Mouse (Mus musculus) liver, embryonic 15.5 days (tissue): ENCODE results near the gene Rnf43. TPM values are rescaled to one million over a fixed set of nuclear protein-coding genes. Genes with fewer than 3 reads are reported as not detected.

Source experiments
- ATAC-seq: fragments of 200-750 bp; cut with Nextera tagmentation; 2 replicates; pipeline ENCODE4 v1.8.0; 2017; ENCODE audit warnings: moderate number of reproducible peaks, mild to moderate bottlenecking, moderate library complexity; ENCODE audit not compliant: insufficient read depth
- H3K27ac ChIP-seq: fragments of 300-500 bp; sonication (generic); replicated peaks from 2 replicates; pipeline ENCODE4 v1.5.1; 2015; ENCODE audit warnings: mild to moderate bottlenecking, inconsistent platforms
- H3K27me3 ChIP-seq: fragments of 300-500 bp; sonication (generic); 2 replicates; pipeline ENCODE4 v1.6.1; 2015; ENCODE audit warnings: mild to moderate bottlenecking, inconsistent platforms
- H3K36me3 ChIP-seq: fragments of 300-500 bp; sonication (generic); replicated peaks from 2 replicates; pipeline ENCODE4 v1.6.1; 2015; ENCODE audit warnings: moderate library complexity, mild to moderate bottlenecking, inconsistent platforms
- H3K4me1 ChIP-seq: fragments of 300-500 bp; sonication (generic); replicated peaks from 2 replicates; pipeline ENCODE4 v1.6.1; 2015; ENCODE audit warnings: inconsistent platforms
- H3K4me2 ChIP-seq: fragments of 300-500 bp; sonication (generic); 2 replicates; pipeline ENCODE4 v1.6.1; 2015; ENCODE audit warnings: moderate library complexity, mild to moderate bottlenecking, inconsistent platforms
- H3K4me3 ChIP-seq: fragments of 300-500 bp; sonication (generic); replicated peaks from 2 replicates; pipeline ENCODE4 v1.5.1; 2015; ENCODE audit warnings: mild to moderate bottlenecking, inconsistent platforms
- H3K9ac ChIP-seq: fragments of 300-500 bp; sonication (generic); 2 replicates; pipeline ENCODE4 v1.6.1; 2015; ENCODE audit warnings: moderate library complexity, mild to moderate bottlenecking, inconsistent platforms
- H3K9me3 ChIP-seq: fragments of 300-500 bp; sonication (generic); replicated peaks from 2 replicates; pipeline ENCODE4 v1.6.1; 2016; ENCODE audit warnings: inconsistent platforms
- WGBS: fragments of 180-500 bp; shearing (Covaris S2); methylation state at CpG from one replicate; pipeline ENCODE4 v1.1.7; 2015; ENCODE audit warnings: mixed read lengths; ENCODE audit not compliant: insufficient replicate concordance; 5-methylcytosine and 5-hydroxymethylcytosine counted together
- polyA plus RNA-seq: library from polyadenylated mRNA; unstranded; fragments of >200 nt; fragmentation: Nextera tagmentation; extraction: Ambion mirVana; gene quantifications from 2 replicates; pipeline ENCODE4 v1.2.1, GENCODE M21; 2015

Gene Rnf43
- polyA plus RNA-seq: 5.0 and 5.6 TPM in 2 replicates

- H3K4me3 ChIP-seq: peak within 1 kb of the TSS; percentile 44
- H3K4me2 ChIP-seq: peak within 1 kb of the TSS; percentile 56
- 0 out of 2 replicates have a peak within 1 kb of the TSS, but pooled peaks have one; percentile 12 for H3K9ac ChIP-seq
- no peaks in the 10 kb centered on the region for H3K36me3 ChIP-seq
- H3K4me1 ChIP-seq: peaks cover 6% of the 10 kb centered on the region
- peak; percentile 85 for ATAC-seq
- WGBS: 0% methylated on average over 8 of the region's 8 CpGs
- 0 out of 2 replicates have a peak within 1 kb of the TSS, but pooled peaks have one; percentile 5 for H3K27ac ChIP-seq
- peaks cover 9% of the 10 kb centered on the region; the same call in 1 of the 2 replicates for H3K27me3 ChIP-seq
- no peaks in the 10 kb centered on the region for H3K9me3 ChIP-seq
Measured at GRCm38 (mm10) chr11:87662407-87662806, at the start of gene Rnf43. TSS of gene Rnf43 (plus strand) at chr11:87662722.

- Histone ChIP-seq H3K4me1 (peaks cover 7% of the 10 kb centered on the region; the same call in 1 of the 2 replicates), H3K4me2 (no peak overlapping the region), H3K36me3 (peaks cover 93% of the 10 kb centered on the region), H3K27ac (no peak overlapping the region), H3K9me3 (no peaks in the 10 kb centered on the region), H3K27me3 (no peaks in the 10 kb centered on the region), H3K9ac (no peak overlapping the region), H3K4me3 (no peak overlapping the region)
- 78% methylated on average over 7 of the region's 7 CpGs for WGBS
- no peak for ATAC-seq
Measured at GRCm38 (mm10) chr11:87613972-87614371, 48.5 kb upstream of the Rnf43 start.

- Histone ChIP-seq H3K9ac (no peak overlapping the region), H3K4me2 (no peak overlapping the region), H3K27me3 (no peaks in the 10 kb centered on the region), H3K27ac (no peak overlapping the region), H3K4me1 (peaks cover 8% of the 10 kb centered on the region; the same call in 1 of the 2 replicates), H3K36me3 (peaks cover 79% of the 10 kb centered on the region), H3K9me3 (no peaks in the 10 kb centered on the region), H3K4me3 (no peak overlapping the region)
- WGBS: 86% methylated on average over 5 of the region's 5 CpGs
- ATAC-seq: no peak
Measured at GRCm38 (mm10) chr11:87615551-87615950, 47.0 kb upstream of the Rnf43 start.

- Histone ChIP-seq H3K4me2 (no peak overlapping the region), H3K36me3 (peaks cover 75% of the 10 kb centered on the region), H3K4me1 (peaks cover 8% of the 10 kb centered on the region; the same call in 1 of the 2 replicates), H3K27me3 (no peaks in the 10 kb centered on the region), H3K27ac (no peak overlapping the region), H3K9ac (no peak overlapping the region), H3K4me3 (no peak overlapping the region), H3K9me3 (no peaks in the 10 kb centered on the region)
- ATAC-seq: no peak
- 82% methylated on average over 2 of the region's 2 CpGs for WGBS
Measured at GRCm38 (mm10) chr11:87615952-87616351, 46.6 kb upstream of the Rnf43 start.

GRCm38 (mm10) chr11:87616790-87617474, 45.6 kb upstream of the Rnf43 start, which contains the start of gene Hsf5:
TSS of gene Hsf5 (plus strand) at chr11:87617164.
- Histone ChIP-seq H3K36me3 (peaks cover 65% of the 10 kb centered on the region), H3K27ac (no peak within 1 kb of the TSS), H3K27me3 (no peaks in the 10 kb centered on the region), H3K4me1 (peaks cover 8% of the 10 kb centered on the region; the same call in 1 of the 2 replicates), H3K4me2 (no peak within 1 kb of the TSS), H3K4me3 (no peak within 1 kb of the TSS), H3K9ac (no peak within 1 kb of the TSS), H3K9me3 (no peaks in the 10 kb centered on the region)
- whole genome bisulfite sequencing: 91% methylated on average over 69 of the region's 69 CpGs
- no peak for ATAC-seq

GRCm38 (mm10) chr11:87617606-87618005, 44.9 kb upstream of the Rnf43 start:
- H3K27ac ChIP-seq: no peak overlapping the region
- peaks cover 59% of the 10 kb centered on the region for H3K36me3 ChIP-seq
- H3K4me1 ChIP-seq: peaks cover 8% of the 10 kb centered on the region; the same call in 1 of the 2 replicates
- no peak overlapping the region for H3K4me3 ChIP-seq
- H3K4me2 ChIP-seq: no peak overlapping the region
- 89% methylated on average over 32 of the region's 32 CpGs for WGBS
- no peak overlapping the region for H3K9ac ChIP-seq
- H3K9me3 ChIP-seq: no peaks in the 10 kb centered on the region
- no peak for ATAC-seq
- no peaks in the 10 kb centered on the region for H3K27me3 ChIP-seq

GRCm38 (mm10) chr11:87623160-87623559, 39.4 kb upstream of the Rnf43 start:
- Histone ChIP-seq H3K4me1 (peaks cover 8% of the 10 kb centered on the region; the same call in 1 of the 2 replicates), H3K4me3 (no peak overlapping the region), H3K27me3 (no peaks in the 10 kb centered on the region), H3K27ac (no peak overlapping the region), H3K9ac (no peak overlapping the region), H3K4me2 (no peak overlapping the region), H3K36me3 (peaks cover 10% of the 10 kb centered on the region), H3K9me3 (no peaks in the 10 kb centered on the region)
- 83% methylated on average over 4 of the region's 4 CpGs for WGBS
- no peak for ATAC-seq

GRCm38 (mm10) chr11:87629859-87630258, 32.7 kb upstream of the Rnf43 start:
- H3K4me1 ChIP-seq: 0 out of 2 replicates have a peak, but pooled peaks cover 7% of the 10 kb centered on the region
- no peak overlapping the region for H3K27ac ChIP-seq
- 12% methylated on average over 10 of the region's 10 CpGs for WGBS
- H3K9ac ChIP-seq: no peak overlapping the region
- H3K4me2 ChIP-seq: no peak overlapping the region
- ATAC-seq: no peak
- no peak overlapping the region for H3K4me3 ChIP-seq
- no peaks in the 10 kb centered on the region for H3K9me3 ChIP-seq
- no peaks in the 10 kb centered on the region for H3K36me3 ChIP-seq
- H3K27me3 ChIP-seq: no peaks in the 10 kb centered on the region

- Histone ChIP-seq H3K4me3 (peak overlapping the region; percentile 57), H3K4me1 (peaks cover 12% of the 10 kb centered on the region), H3K27me3 (no peaks in the 10 kb centered on the region), H3K9ac (peak overlapping the region; percentile 70), H3K4me2 (peak overlapping the region; percentile 92), H3K27ac (peak overlapping the region; percentile 29; the same call in 1 of the 2 replicates), H3K9me3 (no peaks in the 10 kb centered on the region), H3K36me3 (no peaks in the 10 kb centered on the region)
- peak; percentile 60 for ATAC-seq
- WGBS: 31% methylated on average over 2 of the region's 2 CpGs
Measured at GRCm38 (mm10) chr11:87638793-87639192, 23.7 kb upstream of the Rnf43 start.

GRCm38 (mm10) chr11:87639206-87639605, 23.3 kb upstream of the Rnf43 start:
- Histone ChIP-seq H3K9ac (peak overlapping the region; percentile 70), H3K36me3 (no peaks in the 10 kb centered on the region), H3K4me1 (peaks cover 12% of the 10 kb centered on the region), H3K4me3 (peak overlapping the region; percentile 57), H3K4me2 (peak overlapping the region; percentile 92), H3K27me3 (no peaks in the 10 kb centered on the region), H3K27ac (peak overlapping the region; percentile 29; the same call in 1 of the 2 replicates), H3K9me3 (no peaks in the 10 kb centered on the region)
- peak; percentile 91 for ATAC-seq
- 1% methylated on average over 29 of the region's 29 CpGs for WGBS

GRCm38 (mm10) chr11:87642865-87643264, 19.7 kb upstream of the Rnf43 start:
- Histone ChIP-seq H3K27ac (no peak overlapping the region), H3K9me3 (no peaks in the 10 kb centered on the region), H3K4me3 (no peak overlapping the region), H3K9ac (no peak overlapping the region), H3K36me3 (no peaks in the 10 kb centered on the region), H3K27me3 (no peaks in the 10 kb centered on the region), H3K4me2 (no peak overlapping the region), H3K4me1 (peaks cover 12% of the 10 kb centered on the region)
- ATAC-seq: no peak
